Mouse (Mus musculus): Measurements from ENCODE around the gene Defb18. TPM values are rescaled to one million over a fixed set of nuclear protein-coding genes. Genes with fewer than 3 reads are reported as not detected.
"Not testable (repeated sequence)": the region's sequence is repeated elsewhere in the genome, so short reads cannot be mapped to it uniquely, and the experiment has no call there.

The Defb18 gene
- not detected for total RNA-seq (2021)
- long read RNA-seq, experiment 1 = 0 reads
- long read RNA-seq, experiment 2 = 0 reads

GRCm38 (mm10) chr1:18237343-18237742 lies at the start of gene Defb18:
Gene Defb18 (minus strand): TSS chr1:18237443.
- no peak for DNase-seq
- intact Hi-C loops (cut with DNase I) = no loop called here

DNA sequence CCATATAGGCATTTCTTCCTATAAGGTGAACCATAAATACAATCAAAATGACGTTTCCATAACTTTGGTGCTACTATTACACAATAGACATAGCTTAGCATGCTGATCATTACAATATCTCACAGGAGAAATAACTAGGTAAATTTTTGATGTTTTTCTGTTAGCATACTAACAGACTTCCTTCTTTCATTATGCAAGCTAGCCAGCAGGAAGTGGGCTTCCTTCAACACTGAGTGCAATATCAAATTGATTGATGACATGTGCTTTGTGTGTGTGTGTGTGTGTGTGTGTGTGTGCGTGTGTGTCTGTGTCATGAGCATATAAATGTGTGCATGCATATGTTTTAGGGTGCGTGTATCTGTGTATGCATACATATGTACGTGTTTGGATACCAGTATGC lies 33.9 kb upstream of the Defb18 start:
- no peak for DNase-seq
- intact Hi-C loops (cut with DNase I) = no loop called here

GRCm38 (mm10) chr1:18268845-18269244 lies 31.6 kb upstream of the Defb18 start:
- no peak for DNase-seq
- intact Hi-C loops (cut with DNase I) = no loop called here

DNA sequence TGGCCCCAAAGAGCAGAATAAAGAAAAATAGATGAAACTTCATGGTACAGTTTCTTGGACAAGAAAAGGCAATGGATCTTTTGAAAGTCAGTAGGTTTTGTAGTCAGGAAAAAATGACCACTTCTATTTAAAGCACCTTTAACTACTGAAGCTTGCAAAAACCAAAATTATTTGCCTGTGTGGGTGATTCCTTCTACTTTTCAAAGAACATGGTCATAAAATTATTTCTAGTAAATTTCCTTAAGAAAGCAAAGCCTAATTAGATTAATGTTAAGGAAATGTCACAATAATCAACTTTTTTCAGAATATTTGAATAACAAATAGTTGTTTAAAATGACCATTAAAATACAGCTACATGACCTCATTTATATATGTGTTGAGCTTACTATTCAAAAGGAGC lies 27.8 kb upstream of the Defb18 start, which contains the start of gene Defb41:
TSS of gene Defb41 (minus strand) at position 101 of the 400 bp plus-strand sequence.
- intact Hi-C loops (cut with DNase I) = no loop called here
- no peak for DNase-seq

DNA sequence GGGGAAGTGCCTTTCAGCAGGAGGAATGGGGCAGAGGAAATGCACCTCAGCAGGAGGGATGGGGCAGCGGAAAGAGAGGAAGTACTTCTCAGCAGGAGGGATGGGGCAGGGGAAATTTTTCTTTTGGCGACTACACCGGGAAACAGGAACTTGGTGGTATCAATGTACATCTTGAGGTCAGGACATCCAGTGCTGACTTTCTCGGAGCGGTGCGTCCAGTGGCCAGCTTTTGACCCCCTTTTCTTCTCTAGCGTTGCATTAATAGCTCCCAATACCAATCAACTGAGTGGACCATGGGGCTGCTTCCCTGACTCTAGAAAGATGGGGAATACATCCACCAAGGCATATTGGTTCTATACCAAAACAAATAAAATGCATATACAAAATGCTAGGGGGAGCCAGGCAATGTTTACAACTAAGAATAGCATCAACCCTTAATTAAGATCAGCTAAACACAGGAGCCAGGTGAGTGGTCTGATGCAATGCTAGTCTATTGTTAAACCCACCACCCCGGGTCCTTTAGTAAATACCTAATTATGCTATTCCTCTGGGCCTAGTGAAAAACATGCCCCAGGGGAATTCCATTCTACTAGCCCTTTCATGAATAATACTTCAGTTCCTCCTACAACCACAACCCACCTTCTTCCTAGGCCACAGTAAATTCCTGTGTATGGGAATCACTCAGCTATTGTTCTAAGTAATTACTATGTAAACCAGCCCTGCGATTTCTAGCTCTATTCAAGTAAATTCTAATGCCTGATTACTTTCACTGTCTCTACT lies 8.7 kb upstream of the Defb18 start:
- intact Hi-C loops (cut with DNase I); DNase-seq: not testable (repeated sequence)

DNA sequence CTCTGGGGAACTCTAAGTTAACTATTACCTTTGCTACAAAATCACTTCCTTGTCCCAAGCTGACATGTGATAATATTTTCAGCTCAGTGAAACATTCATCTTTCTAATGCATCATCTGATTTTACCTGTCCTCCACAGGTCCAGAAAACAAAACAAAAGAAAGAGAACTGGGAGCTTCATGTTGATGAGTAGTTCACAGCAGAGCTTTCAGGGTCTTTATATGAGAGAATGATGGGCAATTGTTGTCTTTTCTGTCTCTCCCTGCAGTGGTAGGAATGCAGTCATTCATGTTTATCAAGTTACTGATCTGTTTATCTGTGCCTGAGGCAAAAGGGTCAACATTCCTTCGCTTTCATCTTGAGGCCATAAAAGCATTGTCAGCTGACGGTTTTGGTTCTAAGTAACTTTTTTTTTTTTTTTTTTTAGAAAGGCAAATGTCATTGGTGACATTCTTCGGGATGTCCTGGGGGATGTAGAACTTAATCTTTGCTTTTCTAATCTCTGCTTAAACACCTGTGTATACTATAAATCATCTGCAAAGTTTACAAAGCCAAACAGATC lies 13.8 kb downstream of the Defb18 start:
- no peak for DNase-seq
- intact Hi-C loops (cut with DNase I) = no loop called here

DNA sequence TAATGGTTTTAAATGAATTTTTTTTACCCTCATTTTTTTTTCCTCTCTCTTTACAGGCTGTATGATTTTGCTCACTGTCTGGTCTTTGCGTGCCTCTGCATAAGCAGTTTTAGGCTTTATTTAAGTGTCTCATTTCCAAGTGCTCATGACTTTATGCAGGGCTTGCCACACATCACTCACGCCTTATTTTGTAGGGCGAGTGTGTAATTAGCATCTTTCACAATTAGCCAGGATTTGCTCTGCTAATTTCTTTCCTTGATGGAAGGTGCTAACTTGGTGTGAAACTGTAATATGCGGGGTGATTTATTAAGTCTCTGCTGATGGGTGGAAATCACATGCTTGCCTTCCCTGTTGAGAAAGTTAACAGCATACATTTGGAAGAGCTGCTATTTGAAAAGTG lies 45.5 kb downstream of the Defb18 start:
- no peak for DNase-seq
- intact Hi-C loops (cut with DNase I) = no loop called here

DNA sequence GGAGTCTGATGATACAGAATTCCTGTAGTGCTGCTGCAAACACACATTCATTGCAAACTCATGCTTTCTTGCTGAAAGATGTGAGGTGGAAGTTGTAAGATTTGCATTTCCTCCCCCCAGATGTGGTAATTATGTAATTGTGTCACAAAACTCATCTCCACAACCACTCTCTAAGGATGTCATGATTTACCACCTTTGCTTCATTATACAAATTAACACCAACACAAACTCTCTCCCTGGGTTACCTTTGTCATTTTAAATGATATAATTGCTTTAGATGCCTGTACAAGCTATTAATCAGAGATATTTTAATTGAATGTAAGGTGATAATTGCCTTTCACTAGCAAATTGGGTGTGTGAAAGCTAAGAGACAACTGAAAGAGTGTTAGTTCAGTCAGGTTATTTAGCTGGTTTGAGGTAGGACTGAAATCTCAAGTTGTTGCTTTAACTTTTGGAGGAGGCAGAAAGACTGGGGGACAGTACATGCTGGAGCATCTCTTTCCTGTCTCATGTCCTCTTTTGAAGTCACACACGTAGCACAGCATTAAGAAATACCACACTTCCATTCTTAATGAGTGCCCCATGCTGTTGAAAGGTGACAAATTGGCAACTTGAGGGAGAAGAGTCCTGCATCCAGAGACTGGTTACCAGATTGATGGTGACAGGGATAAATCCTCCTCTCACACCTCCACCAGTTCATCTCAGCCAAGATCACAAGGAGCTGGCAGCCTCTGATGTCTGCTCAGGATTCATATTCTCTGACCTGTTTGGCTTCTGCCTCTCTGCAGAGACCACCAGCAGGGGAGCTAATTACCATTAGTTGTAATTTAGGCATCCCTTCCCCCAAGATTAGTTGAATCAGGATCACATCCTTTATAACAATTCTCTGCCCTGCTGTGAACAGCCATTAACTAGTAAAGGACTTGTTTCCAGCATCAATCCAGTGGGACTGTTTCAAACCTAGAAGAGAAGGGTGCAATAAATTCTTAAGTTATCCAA lies 46.2 kb downstream of the Defb18 start:
- intact Hi-C loops (cut with DNase I) = no loop called here
- no peak for DNase-seq

Other genes with a start within 250 kb of the Defb18 start
- not detected for gene Crisp4, start 91.5 kb downstream of the Defb18 start, total RNA-seq (2021)
- gene Defb41, start 27.7 kb upstream of the Defb18 start, total RNA-seq (2021) = not detected